Mouse (Mus musculus): ENCODE data around the gene Naip6. TPM values are rescaled to one million over a fixed set of nuclear protein-coding genes. Genes with fewer than 3 reads are reported as not detected.

Naip6 gene
- 0.05 TPM in 1 of 2 replicates, not detected in the other for polyA plus RNA-seq (2012; ENCODE audit: low replicate concordance)

GRCm38 (mm10) chr13:100317256-100317893, at the start of gene Naip6:
Gene Naip6 (minus strand): TSS chr13:100317674.

GRCm38 (mm10) chr13:100246223-100246622, 71.3 kb downstream of the Naip6 start, which contains the start of gene Naip5:
Gene Naip5 (minus strand): TSS chr13:100246323.

Other genes with a start within 250 kb of the Naip6 start
- gene Bdp1, start 213.6 kb downstream of the Naip6 start, polyA plus RNA-seq (2012; ENCODE audit: low replicate concordance) = 17.3 and 20.2 TPM in 2 replicates
- 3.2 and 3.7 TPM in 2 replicates for gene Serf1, start 209.7 kb downstream of the Naip6 start, polyA plus RNA-seq (2012; ENCODE audit: low replicate concordance)
- gene Smn1, start 192.8 kb downstream of the Naip6 start, polyA plus RNA-seq (2012; ENCODE audit: low replicate concordance) = 87.2 and 162 TPM in 2 replicates
- gene Naip2, start 115.6 kb downstream of the Naip6 start, polyA plus RNA-seq (2012; ENCODE audit: low replicate concordance) = 0.10 and 0.14 TPM in 2 replicates
- 0.05 and 0.14 TPM in 2 replicates for gene Naip5, start 71.4 kb downstream of the Naip6 start, polyA plus RNA-seq (2012; ENCODE audit: low replicate concordance)
- gene Naip1, start 135.2 kb upstream of the Naip6 start, polyA plus RNA-seq (2012; ENCODE audit: low replicate concordance) = not detected in 2 replicates
- gene Gtf2h2, start 174.9 kb upstream of the Naip6 start, polyA plus RNA-seq (2012; ENCODE audit: low replicate concordance) = 8.7 and 13.6 TPM in 2 replicates
- 0.07 TPM in 1 of 2 replicates, not detected in the other for gene Ocln, start 235.0 kb upstream of the Naip6 start, polyA plus RNA-seq (2012; ENCODE audit: low replicate concordance)